Mouse (Mus musculus) CH12.LX (cell line): ENCODE results near the gene Tnnt2. TPM values are rescaled to one million over a fixed set of nuclear protein-coding genes. Genes with fewer than 3 reads are reported as not detected.
A peak's percentile ranks its signal among the peaks of the same experiment; 100 is the strongest.

Source experiments
- DNase-seq: peaks from one replicate; pipeline ENCODE4 v3.0.0-alpha.2; 2013; ENCODE audit errors: extremely low read depth
- H3K27ac ChIP-seq: 2 replicates; pipeline ENCODE4 v1.5.1; 2012; ENCODE audit warnings: low read depth, mild to moderate bottlenecking, control low read depth, moderate library complexity; ENCODE audit not compliant: insufficient read depth
- H3K27me3 ChIP-seq: replicated peaks from 2 replicates; pipeline ENCODE3; 2012; ENCODE audit warnings: inconsistent platforms
- H3K36me3 ChIP-seq, 2 experiments: replicated peaks in 1 of 2; 2 replicates each; pipeline versions ENCODE3 to v1.6.1; 2012; ENCODE audit warnings: inconsistent platforms in 1 of 2, low read length in 1 of 2, mild to moderate bottlenecking in 1 of 2, mixed read lengths in 1 of 2, moderate library complexity in 1 of 2; ENCODE audit not compliant: control insufficient read depth in 1 of 2, insufficient read depth in 1 of 2
- H3K4me1 ChIP-seq, 2 experiments: 2 replicates each; pipeline ENCODE4 v1.6.1; 2012; ENCODE audit warnings: inconsistent platforms in 1 of 2, moderate library complexity in 1 of 2; ENCODE audit not compliant: insufficient read depth in 2 of 2, control insufficient read depth in 1 of 2
- H3K4me2 ChIP-seq: 2 replicates; pipeline ENCODE4 v1.6.1; 2012; ENCODE audit warnings: low read depth, mild to moderate bottlenecking, control low read depth; ENCODE audit not compliant: poor library complexity, insufficient read depth, severe bottlenecking
- H3K4me3 ChIP-seq, 3 experiments: fragments of 150-350 bp in 1 of 3; sonication (generic) in 1 of 3; replicated peaks in 1 of 3; 2 replicates each; pipeline versions ENCODE3 to v1.5.1; 2011 to 2012; ENCODE audit warnings: low read depth in 2 of 3, low read length in 2 of 3, mild to moderate bottlenecking in 2 of 3, moderate library complexity in 2 of 3, control low read depth in 1 of 3, improper control_type of control experiment in 1 of 3, inconsistent platforms in 1 of 3, mixed read lengths in 1 of 3; ENCODE audit not compliant: poor library complexity in 1 of 3
- H3K79me2 ChIP-seq: replicated peaks from 2 replicates; pipeline ENCODE4 v1.6.1; 2012; ENCODE audit warnings: mild to moderate bottlenecking, moderate library complexity; ENCODE audit not compliant: control insufficient read depth, poor library complexity, insufficient read depth, severe bottlenecking; ENCODE audit errors: extremely low read depth
- H3K9ac ChIP-seq: 2 replicates; pipeline ENCODE4 v1.6.1; 2012; ENCODE audit warnings: low read depth, mild to moderate bottlenecking, control low read depth, moderate library complexity; ENCODE audit not compliant: insufficient read depth
- H3K9me3 ChIP-seq: replicated peaks from 2 replicates; pipeline ENCODE3; 2012; ENCODE audit warnings: low read length, inconsistent platforms, mixed read lengths
- BHLHE40 ChIP-seq: IDR thresholded peaks from 2 replicates; pipeline ENCODE4 v1.6.1; 2011; ENCODE audit warnings: mild to moderate bottlenecking, low read depth, low read length, improper control_type of control experiment
- CHD1 ChIP-seq: IDR thresholded peaks from 2 replicates; pipeline ENCODE4 v1.6.1; 2012; ENCODE audit warnings: low read depth, low read length, improper control_type of control experiment, inconsistent platforms
- CHD2 ChIP-seq: IDR thresholded peaks from 2 replicates; pipeline ENCODE4 v1.6.1; 2011; ENCODE audit warnings: low read length, improper control_type of control experiment
- CTCF ChIP-seq, 2 experiments: IDR thresholded peaks in 1 of 2; conservative IDR thresholded peaks in 1 of 2; 2 replicates each; pipeline ENCODE4 v1.5.1; 2011 to 2012; ENCODE audit warnings: low read depth in 2 of 2, low read length in 2 of 2, improper control_type of control experiment in 1 of 2, inconsistent platforms in 1 of 2, mild to moderate bottlenecking in 1 of 2, moderate library complexity in 1 of 2
- EP300 ChIP-seq: IDR thresholded peaks from 2 replicates; pipeline ENCODE4 v1.6.1; 2011; ENCODE audit warnings: low read length, improper control_type of control experiment
- ETS1 ChIP-seq: conservative IDR thresholded peaks from 2 replicates; pipeline ENCODE4 v1.6.1; 2012; ENCODE audit warnings: low read depth, mild to moderate bottlenecking, inconsistent platforms, low read length, improper control_type of control experiment, moderate library complexity
- GABPA ChIP-seq: IDR thresholded peaks from 2 replicates; pipeline ENCODE4 v1.6.1; 2012; ENCODE audit warnings: low read depth, low read length, improper control_type of control experiment, inconsistent platforms; ENCODE audit not compliant: insufficient replicate concordance
- HCFC1 ChIP-seq: IDR thresholded peaks from 2 replicates; pipeline ENCODE4 v1.6.1; 2012; ENCODE audit warnings: low read depth, mild to moderate bottlenecking, inconsistent platforms, low read length, improper control_type of control experiment
- IRF4 ChIP-seq: IDR thresholded peaks from 2 replicates; pipeline ENCODE4 v1.6.1; 2014; ENCODE audit warnings: low read depth, mild to moderate bottlenecking, inconsistent platforms, low read length, improper control_type of control experiment
- KAT2A ChIP-seq: IDR thresholded peaks from 2 replicates; pipeline ENCODE4 v1.6.1; 2012; ENCODE audit warnings: low read length, improper control_type of control experiment, inconsistent platforms; ENCODE audit not compliant: insufficient replicate concordance
- MAFK ChIP-seq: IDR thresholded peaks from 2 replicates; pipeline ENCODE4 v1.6.1; 2011; ENCODE audit warnings: low read length, improper control_type of control experiment; ENCODE audit not compliant: insufficient replicate concordance
- MAX ChIP-seq: IDR thresholded peaks from 2 replicates; pipeline ENCODE4 v1.6.1; 2011; ENCODE audit warnings: low read length, improper control_type of control experiment
- MAZ ChIP-seq: IDR thresholded peaks from 2 replicates; pipeline ENCODE4 v1.6.1; 2012; ENCODE audit warnings: low read depth, mild to moderate bottlenecking, inconsistent platforms, low read length, improper control_type of control experiment, moderate library complexity
- MEF2A ChIP-seq: IDR thresholded peaks from 2 replicates; pipeline ENCODE4 v1.6.1; 2014; ENCODE audit warnings: low read depth, mild to moderate bottlenecking, inconsistent platforms, low read length, improper control_type of control experiment, borderline replicate concordance
- MXI1 ChIP-seq: IDR thresholded peaks from 2 replicates; pipeline ENCODE4 v1.6.1; 2011; ENCODE audit warnings: mild to moderate bottlenecking, low read depth, low read length, improper control_type of control experiment
- NELFE ChIP-seq: IDR thresholded peaks from 2 replicates; pipeline ENCODE4 v1.6.1; 2011; ENCODE audit warnings: low read depth, low read length, improper control_type of control experiment
- NRF1 ChIP-seq: IDR thresholded peaks from 2 replicates; pipeline ENCODE4 v1.6.1; 2014; ENCODE audit warnings: low read depth, mild to moderate bottlenecking, inconsistent platforms, low read length, improper control_type of control experiment, moderate library complexity
- POLR2A ChIP-seq: IDR thresholded peaks from 2 replicates; pipeline ENCODE4 v1.6.1; 2011; ENCODE audit warnings: low read depth, mild to moderate bottlenecking, improper control_type of control experiment, low read length
- RAD21 ChIP-seq: IDR thresholded peaks from 2 replicates; pipeline ENCODE4 v1.6.1; 2011; ENCODE audit warnings: low read depth, mild to moderate bottlenecking, low read length, improper control_type of control experiment, moderate library complexity
- SIN3A ChIP-seq: IDR thresholded peaks from 2 replicates; pipeline ENCODE4 v1.6.1; 2012; ENCODE audit warnings: low read length, improper control_type of control experiment, inconsistent platforms
- SMC3 ChIP-seq: IDR thresholded peaks from 2 replicates; pipeline ENCODE4 v1.6.1; 2011; ENCODE audit warnings: low read depth, low read length, improper control_type of control experiment
- UBTF ChIP-seq: IDR thresholded peaks from 2 replicates; pipeline ENCODE4 v1.6.1; 2012; ENCODE audit warnings: low read depth, mild to moderate bottlenecking, inconsistent platforms, low read length, improper control_type of control experiment, moderate library complexity
- USF1 ChIP-seq: IDR thresholded peaks from 2 replicates; pipeline ENCODE4 v1.6.1; 2014; ENCODE audit warnings: low read depth, mild to moderate bottlenecking, inconsistent platforms, low read length, improper control_type of control experiment
- USF2 ChIP-seq: conservative IDR thresholded peaks from 2 replicates; pipeline ENCODE4 v1.6.1; 2011; ENCODE audit warnings: low read depth, low read length, improper control_type of control experiment
- ZKSCAN1 ChIP-seq: IDR thresholded peaks from 2 replicates; pipeline ENCODE4 v1.6.1; 2012; ENCODE audit warnings: low read depth, inconsistent platforms, low read length, improper control_type of control experiment, borderline replicate concordance
- ZMIZ1 ChIP-seq: IDR thresholded peaks from 2 replicates; pipeline ENCODE4 v1.6.1; 2012; ENCODE audit warnings: low read depth, mild to moderate bottlenecking, inconsistent platforms, low read length, improper control_type of control experiment
- dilution Hi-C: fragments of 300-500 bp; cut with MboI; formaldehyde crosslinking; loops from 2 replicates; pipeline ENCODE4 v1.14.3; 2020; ENCODE audit warnings: low sequenced_read_pairs; ENCODE audit not compliant: extremely low pct_unique_long_range_greater_than_20kb, extremely low pct_ligation_motif_present
- in situ Hi-C: fragments of 300-500 bp; cut with MboI; formaldehyde crosslinking; loops from 3 replicates; pipeline ENCODE4 v1.14.3; 2019; ENCODE audit warnings: low sequenced_read_pairs, low pct_ligation_motif_present, low pct_unique_long_range_greater_than_20kb, mixed read lengths
- polyA plus RNA-seq: library from polyadenylated mRNA; unstranded; fragments of >175 nt; gene quantifications from 2 replicates; pipeline ENCODE4 v1.2.1, GENCODE M21; 2012; ENCODE audit warnings: low read depth; ENCODE audit not compliant: insufficient read length
- total RNA-seq, 2 experiments: library from RNA; depleted of rRNA; stranded (reverse); fragments of 300-350 nt in 1 of 2; fragments of >200 nt in 1 of 2; gene quantifications; 2 replicates each; pipeline ENCODE4 v1.2.3; 2012 to 2014

The Tnnt2 gene
- total and polyA plus RNA-seq, 3 experiments, result 3.6 to 31.1 (median 8.6) TPM

DNA sequence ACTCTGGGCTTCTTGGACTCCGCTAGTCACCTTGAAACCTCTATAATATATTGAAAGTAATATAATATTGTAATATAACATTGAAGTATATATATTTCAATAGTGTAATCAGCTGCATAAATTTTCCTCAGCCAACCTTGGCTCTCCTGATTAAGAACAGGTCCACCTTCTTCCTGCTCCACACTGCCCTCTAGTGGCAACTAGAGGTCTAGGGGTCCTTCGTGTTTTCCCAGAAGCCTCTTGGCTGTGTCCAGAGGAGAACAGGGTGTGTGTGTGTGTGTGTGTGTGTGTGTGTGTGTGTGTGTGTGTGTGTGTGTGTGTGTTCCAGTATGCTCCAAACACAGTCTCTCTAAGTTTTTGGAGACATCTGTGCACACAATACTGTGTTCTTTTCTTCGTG lies 48.4 kb upstream of the Tnnt2 start (continued):
- no peak for TF ChIP-seq MEF2A
- no peak for TF ChIP-seq UBTF

DNA sequence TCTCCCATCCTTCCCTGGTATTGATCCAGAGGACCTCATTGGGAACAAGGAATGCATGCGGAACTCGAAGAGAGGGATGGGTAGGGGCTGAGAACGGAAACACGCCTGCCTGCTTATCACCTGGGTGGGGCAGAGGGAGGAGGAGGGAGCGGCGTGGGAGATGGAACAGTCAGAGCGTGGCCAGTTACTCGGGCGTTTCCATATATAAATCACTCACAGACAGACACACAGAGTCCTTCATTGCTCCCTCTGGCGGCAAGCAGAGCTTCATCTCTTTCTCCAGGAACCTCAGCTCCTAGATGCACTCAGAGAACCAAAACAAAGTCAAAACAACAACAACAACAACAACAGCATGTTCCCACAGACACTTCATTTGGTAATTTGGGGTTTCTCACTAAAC lies 47.4 kb upstream of the Tnnt2 start:
- Histone ChIP-seq H3K27ac (no peak overlapping the region), H3K4me3 (no peak overlapping the region)
- TF ChIP-seq MAZ, result no peak
- no peak for TF ChIP-seq MXI1
- no peak for TF ChIP-seq HCFC1
- no peak for TF ChIP-seq MAFK
- TF ChIP-seq USF1, result no peak
- TF ChIP-seq CHD2, result no peak
- TF ChIP-seq USF2, result no peak
- TF ChIP-seq ZMIZ1, result no peak
- no peak for TF ChIP-seq SIN3A
- TF ChIP-seq IRF4, result 0 out of 2 replicates have a peak, but pooled peaks have one; percentile 7
- no peak for TF ChIP-seq MAX
- TF ChIP-seq BHLHE40, result no peak
- peak; percentile 60 for TF ChIP-seq SMC3
- TF ChIP-seq EP300, result no peak
- TF ChIP-seq MEF2A, result no peak
- no peak for TF ChIP-seq NRF1
- TF ChIP-seq NELFE, result no peak
- no peak for TF ChIP-seq UBTF
- TF ChIP-seq POLR2A, result no peak
- no peak for TF ChIP-seq KAT2A
- TF ChIP-seq GABPA, result no peak
- TF ChIP-seq CHD1, result no peak
- peak in 1 of 2 experiments; percentile 71; a peak in 2 of 4 replicates for TF ChIP-seq CTCF (conservative IDR thresholded peaks at IDR 0.05 in 1 of 2, IDR thresholded peaks at IDR 0.05 in 1 of 2; ENCODE audit: low read depth in 2 of 2, low read length in 2 of 2)
- no peak for TF ChIP-seq ZKSCAN1
- TF ChIP-seq RAD21, result no peak; the same call in none of the 2 replicates
- no peak for TF ChIP-seq ETS1
- TF ChIP-seq, all 38 proteins: peak for 3
- DNase-seq, result peak; percentile 51
- Histone ChIP-seq H3K4me1 (peaks cover 15 to 38% of the 10 kb centered on the region in 2 experiments), H3K4me2 (peak overlapping the region; percentile 23), H3K9ac (no peak overlapping the region), H3K9me3 (no peaks in the 10 kb centered on the region), H3K36me3 (no peaks in the 10 kb centered on the region), H3K27me3 (peaks cover 2% of the 10 kb centered on the region), H3K79me2 (no peaks in the 10 kb centered on the region)
- dilution Hi-C loops, result no loop called here
- in situ Hi-C loops, result loop anchor here (5.0 kb wide), 1 partner anchor 36 kb away; no protein-coding TSS in a partner anchor
